Mouse (Mus musculus) skeletal muscle tissue, adult 2 months (tissue): ENCODE results near the gene Ppp1r15b.

Source experiments
- DNase-seq: peaks from one replicate; pipeline ENCODE4 v3.0.0-alpha.2; 2012; ENCODE audit warnings: low read depth, low spot score

Gene Ppp1r15b

GRCm38 (mm10) chr1:133188719-133189118 lies 57.8 kb downstream of the Ppp1r15b start:
- DNase-seq: peak; percentile 68
